Comparison of ENCODE assay signal across 8 mouse cellular contexts in genomic region chr13:76056261-76056724, GRCm38 (mm10). TPM values are rescaled to one million over a fixed set of nuclear protein-coding genes. Genes with fewer than 3 reads are reported as not detected.
A peak's percentile ranks its signal among the peaks of the same experiment; 100 is the strongest.
DNase-seq lines count a peak whose midpoint lies in the region; ATAC-seq lines count a peak whose summit lies in the region.

No protein-coding gene starts in this region.

- no peaks in the 10 kb centered on the region for H3K9me3 ChIP-seq in intestine, embryonic 14.5 days (ENCODE audit: control insufficient read depth, low read length)

- peak overlapping the region; percentile 31 for H3K4me3 ChIP-seq in intestine, embryonic 14.5 days (ENCODE audit: low read depth, low read length)

- H3K9ac ChIP-seq in intestine, embryonic 14.5 days (ENCODE audit: low read length) = no peak overlapping the region

- no peak overlapping the region for H3K27ac ChIP-seq in intestine, embryonic 14.5 days (ENCODE audit: low read depth)

- DNase-seq in adrenal gland, postnatal 10 days = peak; percentile 70
- DNase-seq in embryo, embryonic 11 days = peak; percentile 87
- DNase-seq in gastrocnemius, postnatal 25 days = peak; percentile 46
- no peak for DNase-seq in intestine, embryonic 14.5 days (ENCODE audit: low spot score)
- peak; percentile 70 to 71 for DNase-seq in left cerebral cortex, postnatal 14 days (ENCODE audit: low spot score in 2 of 2)
- DNase-seq in right cerebral cortex, adult 2 months (ENCODE audit: low spot score in 2 of 2) = peak; percentile 76 to 81
- peak; percentile 30 to 52 for DNase-seq in urinary bladder, postnatal 36 days (ENCODE audit: low spot score in 2 of 2)

- H3K4me2 ChIP-seq in intestine, embryonic 14.5 days (ENCODE audit: low read length) = peak overlapping the region; percentile 85

- no peaks in the 10 kb centered on the region for H3K36me3 ChIP-seq in intestine, embryonic 14.5 days (ENCODE audit: control insufficient read depth, insufficient read depth, low read length)

- intact Hi-C loops in left cerebral cortex, postnatal 14 days (cut with DNase I) = no loop called here

- H3K4me1 ChIP-seq in intestine, embryonic 14.5 days (replicated peaks; ENCODE audit: control insufficient read depth, insufficient read depth, low read length) = peaks cover 8% of the 10 kb centered on the region; the same call in 1 of the 2 replicates

- 1% methylated on average over 34 of the region's 34 CpGs for WGBS in intestine, embryonic 14.5 days

- peaks cover 50% of the 10 kb centered on the region for H3K27me3 ChIP-seq in intestine, embryonic 14.5 days (replicated peaks; ENCODE audit: control insufficient read depth, insufficient read depth, low read length)

- ATAC-seq in intestine, embryonic 14.5 days (replicated peaks; ENCODE audit: low FRiP score, low TSS enrichment, low read depth) = peak; percentile 88
- peak; percentile 82 for ATAC-seq in megakaryocyte progenitor cell, adult 5-6 weeks (replicated peaks; ENCODE audit: poor library complexity)

RNA-seq across cellular contexts. Expression of gene Gpr150, which starts 0.5 kb away (rescaled TPM):
- total RNA-seq in adrenal gland, postnatal 10 days (2021) = not detected
- total RNA-seq in gastrocnemius, postnatal 25 days (2021) = not detected
- polyA plus RNA-seq in intestine, embryonic 14.5 days (2014; fragmentation: Nextera tagmentation; extraction: Ambion mirVana) = 0.11 and 0.19 TPM in 2 replicates
- total RNA-seq in left cerebral cortex, postnatal 14 days (2021) = 1 to 10 TPM; 1.7 to 3.0 TPM
- 0.52 and 0.90 TPM in 2 replicates for total RNA-seq in megakaryocyte progenitor cell, adult 5-6 weeks (2015)
- total RNA-seq in megakaryocyte progenitor cell, adult 5-6 weeks (2017) = 0.14 and 0.50 TPM in 2 replicates

RNA-seq across cellular contexts. Expression of gene Rfesd, which starts 37.8 kb away (rescaled TPM):
- 10 to 100 TPM; 14.1 to 20.5 TPM for total RNA-seq in adrenal gland, postnatal 10 days (2021)
- total RNA-seq in gastrocnemius, postnatal 25 days (2021) = 10 to 100 TPM; 17.8 to 21.3 TPM
- 15.3 and 16.0 TPM in 2 replicates for polyA plus RNA-seq in intestine, embryonic 14.5 days (2014; fragmentation: Nextera tagmentation; extraction: Ambion mirVana)
- 10 to 100 TPM; 15.8 to 16.3 TPM for total RNA-seq in left cerebral cortex, postnatal 14 days (2021)
- 14.9 and 27.3 TPM in 2 replicates for total RNA-seq in megakaryocyte progenitor cell, adult 5-6 weeks (2015)
- total RNA-seq in megakaryocyte progenitor cell, adult 5-6 weeks (2017) = 11.3 and 14.8 TPM in 2 replicates

RNA-seq across cellular contexts. Expression of gene Arsk, which starts 42.2 kb away (rescaled TPM):
- 1 to 10 TPM; 5.8 to 7.1 TPM for total RNA-seq in adrenal gland, postnatal 10 days (2021)
- 1 to 10 TPM; 2.7 TPM for total RNA-seq in gastrocnemius, postnatal 25 days (2021)
- 4.9 and 6.0 TPM in 2 replicates for polyA plus RNA-seq in intestine, embryonic 14.5 days (2014; fragmentation: Nextera tagmentation; extraction: Ambion mirVana)
- 1 to 10 TPM; 3.6 to 4.6 TPM for total RNA-seq in left cerebral cortex, postnatal 14 days (2021)
- 12.6 and 13.4 TPM in 2 replicates for total RNA-seq in megakaryocyte progenitor cell, adult 5-6 weeks (2015)
- 10.1 and 14.7 TPM in 2 replicates for total RNA-seq in megakaryocyte progenitor cell, adult 5-6 weeks (2017)

RNA-seq across cellular contexts. Expression of gene Ttc37, which starts 42.2 kb away (rescaled TPM):
- total RNA-seq in adrenal gland, postnatal 10 days (2021) = 10 to 100 TPM; 21.1 to 23.0 TPM
- 10 to 100 TPM; 13.3 to 13.4 TPM for total RNA-seq in gastrocnemius, postnatal 25 days (2021)
- polyA plus RNA-seq in intestine, embryonic 14.5 days (2014; fragmentation: Nextera tagmentation; extraction: Ambion mirVana) = 17.3 and 21.0 TPM in 2 replicates
- total RNA-seq in left cerebral cortex, postnatal 14 days (2021) = 10 to 100 TPM; 17.1 to 19.8 TPM
- 26.1 and 33.4 TPM in 2 replicates for total RNA-seq in megakaryocyte progenitor cell, adult 5-6 weeks (2015)
- total RNA-seq in megakaryocyte progenitor cell, adult 5-6 weeks (2017) = 37.1 and 42.2 TPM in 2 replicates
